Mouse (Mus musculus) Patski (cell line): ENCODE data around the gene Arhgef3. TPM values are rescaled to one million over a fixed set of nuclear protein-coding genes. Genes with fewer than 3 reads are reported as not detected.

Experiments used
- ATAC-seq: fragments of 100-300 bp; one replicate; pipeline ENCODE4 v1.8.0; 2021
- CTCF ChIA-PET: fragments of 350-600 bp; sonication (Branson Sonifier 250); formaldehyde crosslinking; loops from one replicate; lab custom pipeline; 2022; ENCODE audit warnings: inconsistent platforms; lab: Charles Lee
- POLR2A ChIA-PET: fragments of 350-600 bp; sonication (Branson Sonifier 250); formaldehyde crosslinking; loops from one replicate; lab custom pipeline; 2022; ENCODE audit warnings: antibody characterized with exemption, inconsistent platforms; lab: Charles Lee
- DNase-seq: peaks from one replicate; pipeline ENCODE4 v3.0.0-alpha.2; 2011; ENCODE audit warnings: low read depth, low spot score
- H3K27me3 ChIP-seq: fragments of 371-371 bp; one replicate; pipeline ENCODE4 v1.5.1; 2021
- CTCF ChIP-seq: fragments of 100-300 bp; IDR thresholded peaks from one replicate; pipeline ENCODE4 v1.5.1; 2021
- in situ Hi-C: fragments of 300-500 bp; cut with MboI; formaldehyde crosslinking; loops from 3 replicates; pipeline ENCODE4 v1.11.1; 2018; ENCODE audit warnings: low pct_unique_long_range_greater_than_20kb, mixed read lengths
- polyA plus RNA-seq: library from polyadenylated mRNA; unstranded; gene quantifications from one replicate; pipeline ENCODE4 v1.2.3, GENCODE M21; 2021

Gene Arhgef3
- polyA plus RNA-seq, 1 experiment from 2014 or later, result 3.4 TPM

DNA sequence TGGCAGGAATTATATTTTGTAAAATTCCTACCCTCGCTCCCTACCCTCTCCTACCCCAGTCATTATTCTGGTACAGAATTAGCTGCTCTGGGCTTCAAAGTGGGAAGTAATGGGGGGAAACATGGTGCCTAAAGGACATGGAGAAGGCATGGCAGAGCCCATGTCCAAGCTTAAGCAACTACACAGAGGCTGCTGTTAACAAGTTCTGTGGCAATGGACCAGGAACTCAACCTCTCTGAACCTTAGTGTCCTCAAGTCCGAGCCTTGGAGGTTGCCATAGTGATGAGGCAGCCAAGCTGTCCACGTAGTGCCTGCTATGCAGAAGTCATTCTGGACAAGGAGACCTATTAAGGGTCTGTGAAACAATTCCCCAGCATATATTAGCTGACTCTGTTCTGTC, 111.6 kb downstream of the Arhgef3 start:
- no peak for TF ChIP-seq CTCF
- ChIA-PET CTCF (no interaction called here), POLR2A (no interaction called here)
- DNase-seq, result no peak
- H3K27me3 ChIP-seq, result peaks cover 11% of the 10 kb centered on the region
- in situ Hi-C loops, result no loop called here
- no peak for ATAC-seq

DNA sequence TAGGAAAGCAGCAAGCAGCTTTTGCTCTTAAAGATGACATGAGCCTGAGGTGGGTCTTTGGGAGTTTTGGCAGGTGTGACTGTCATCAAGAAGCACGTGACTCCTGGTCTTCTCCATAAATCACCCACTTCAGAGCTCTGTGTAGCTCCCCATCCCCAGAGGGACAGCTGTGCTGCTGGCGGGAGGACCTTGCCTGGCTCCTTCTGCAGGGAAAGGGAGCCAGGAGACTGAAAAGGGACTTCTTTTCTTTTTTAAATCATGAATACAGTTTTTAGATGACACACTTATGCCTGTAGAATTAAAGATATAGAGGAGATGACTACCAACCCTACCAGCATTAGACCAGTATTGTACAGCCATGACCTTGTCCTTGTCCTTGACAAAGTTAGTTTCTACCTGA, 113.6 kb downstream of the Arhgef3 start:
- in situ Hi-C loops, result no loop called here
- ChIA-PET CTCF (no interaction called here), POLR2A (no interaction called here)
- DNase-seq (no peak), ATAC-seq (no peak)
- no peak for TF ChIP-seq CTCF
- peaks cover 6% of the 10 kb centered on the region for H3K27me3 ChIP-seq

DNA sequence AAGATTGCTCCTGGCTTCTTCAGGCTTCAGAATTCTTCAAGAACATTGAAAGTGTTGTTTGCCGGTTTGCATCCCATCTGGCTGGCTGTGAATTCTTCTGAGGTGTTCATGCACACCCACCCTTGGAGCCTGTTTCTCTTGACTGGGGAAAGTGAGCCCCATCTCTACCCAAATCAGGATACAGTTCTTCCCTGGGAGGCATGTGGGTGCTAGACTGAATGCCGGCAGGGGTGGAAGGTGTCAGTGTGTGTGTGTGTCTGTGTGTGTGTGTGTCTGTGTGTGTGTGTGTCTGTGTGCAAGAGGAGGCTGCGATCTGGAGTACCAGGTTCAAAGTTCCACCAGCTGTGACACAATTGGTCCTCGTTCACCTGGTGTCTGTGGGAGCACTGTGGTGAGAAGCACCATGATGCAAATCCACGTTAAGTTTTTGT, 114.3 kb downstream of the Arhgef3 start:
- ChIA-PET CTCF (no interaction called here), POLR2A (no interaction called here)
- in situ Hi-C loops, result no loop called here
- ATAC-seq (no peak), DNase-seq (no peak)
- peaks cover 3% of the 10 kb centered on the region for H3K27me3 ChIP-seq
- no peak for TF ChIP-seq CTCF

DNA sequence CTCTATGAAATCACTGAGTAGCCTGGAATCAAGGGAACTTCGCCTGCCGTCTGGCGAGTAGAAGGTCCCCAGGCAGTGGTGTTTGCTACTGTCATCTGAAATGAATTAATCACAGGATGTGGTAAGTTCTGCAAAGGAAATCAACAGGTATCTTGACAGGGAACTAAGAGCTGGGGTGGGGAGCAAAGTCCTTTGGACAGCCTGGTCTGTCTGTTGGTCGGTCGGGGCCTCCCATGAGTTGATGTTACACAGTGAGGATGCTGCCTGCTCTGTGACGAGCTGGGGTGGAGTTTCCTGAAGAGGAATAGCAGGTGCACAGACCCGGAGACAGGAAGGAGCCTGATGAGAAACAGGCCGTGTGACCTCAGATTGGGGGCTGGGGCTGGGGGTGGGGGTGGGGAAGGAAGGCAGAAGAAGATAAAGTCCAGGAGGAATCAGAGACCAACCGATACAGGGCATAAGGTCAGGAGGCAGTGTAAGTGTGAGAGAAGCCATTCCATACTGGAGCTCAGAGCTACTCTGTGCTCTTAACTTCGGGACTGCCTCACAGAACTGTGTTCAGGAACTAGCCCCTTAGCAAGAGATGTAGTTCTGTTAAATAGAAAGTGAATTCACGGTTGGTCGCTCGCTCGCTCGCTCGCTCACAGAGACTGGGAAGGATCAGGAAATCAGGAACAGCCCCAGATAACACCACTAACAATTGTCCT, 114.9 kb downstream of the Arhgef3 start:
- no peaks in the 10 kb centered on the region for H3K27me3 ChIP-seq
- in situ Hi-C loops, result no loop called here
- TF ChIP-seq CTCF, result no peak
- POLR2A ChIA-PET, result interaction anchor here (0.7 kb wide), 1 partner anchor 8 kb away, joined by 3 read pairs; no protein-coding TSS in a partner anchor
- CTCF ChIA-PET, result interaction anchor here (0.7 kb wide), 1 partner anchor 187 kb away, joined by 3 read pairs; no protein-coding TSS in a partner anchor
- DNase-seq, result no peak
- ATAC-seq, result no peak

DNA sequence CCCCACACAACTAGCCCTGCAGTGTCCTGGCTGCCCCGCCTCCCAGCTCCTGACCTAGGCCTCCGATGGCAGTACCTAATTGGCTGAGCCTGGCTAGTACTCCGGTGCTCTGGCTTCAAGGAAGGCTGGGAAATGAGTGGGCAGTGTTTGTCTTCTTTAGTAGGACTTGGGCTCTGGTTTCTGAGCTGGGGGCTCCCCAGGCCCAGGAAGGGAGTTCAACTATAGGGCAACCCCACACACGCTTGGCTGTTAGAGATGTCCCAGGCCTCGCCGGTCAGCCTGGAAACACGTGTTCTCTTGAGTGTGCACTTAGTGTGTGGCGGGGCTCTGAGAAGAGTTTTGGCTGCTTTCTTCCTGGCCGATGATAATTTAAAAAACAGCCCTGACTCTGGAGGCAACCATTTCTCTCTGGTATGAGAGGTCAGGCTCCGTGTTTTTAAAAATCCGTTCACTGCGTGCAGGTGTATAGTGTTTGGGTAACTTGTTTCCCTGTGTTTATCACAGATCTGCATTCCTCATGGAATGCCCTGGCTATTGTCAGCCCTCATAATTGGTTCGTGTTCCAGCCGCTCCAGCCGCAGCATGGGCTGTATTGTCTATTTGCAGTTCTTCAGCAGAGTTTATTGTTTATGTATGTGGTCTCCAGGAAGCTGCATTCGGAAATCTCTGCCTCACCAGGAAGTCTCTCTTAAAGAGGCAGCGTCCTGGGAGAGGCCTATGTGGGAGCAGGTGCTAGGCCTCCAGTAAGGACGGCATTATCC, 115.7 kb downstream of the Arhgef3 start:
- no peak for TF ChIP-seq CTCF
- CTCF ChIA-PET, result interaction anchor here (0.7 kb wide), 1 partner anchor 186 kb away, joined by 3 read pairs; no protein-coding TSS in a partner anchor
- no peaks in the 10 kb centered on the region for H3K27me3 ChIP-seq
- ATAC-seq (no peak), DNase-seq (no peak)
- in situ Hi-C loops, result no loop called here
- POLR2A ChIA-PET, result interaction anchor here (0.7 kb wide), 1 partner anchor 9 kb away, joined by 3 read pairs; no protein-coding TSS in a partner anchor

DNA sequence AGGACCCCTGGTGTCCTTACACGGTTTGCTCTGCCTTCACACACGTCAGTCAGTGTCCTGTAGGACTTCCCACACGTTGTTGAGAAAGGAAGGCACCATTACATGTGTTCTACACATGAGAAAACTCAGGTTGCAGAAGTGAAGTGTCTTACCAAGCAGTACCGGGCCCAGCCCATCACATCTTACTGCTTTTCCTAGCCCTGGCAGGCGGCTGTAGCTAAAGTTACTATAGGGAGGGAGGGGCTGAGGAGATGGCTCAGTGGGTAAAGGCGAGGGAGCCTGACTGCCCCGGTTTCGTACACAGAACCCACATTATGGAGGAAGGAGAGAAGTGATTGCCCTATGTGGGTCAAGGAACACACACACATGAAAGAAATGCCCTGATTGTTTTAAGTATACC, 116.8 kb downstream of the Arhgef3 start:
- POLR2A ChIA-PET, result no interaction called here
- DNase-seq, result no peak
- CTCF ChIA-PET, result no interaction called here
- in situ Hi-C loops, result no loop called here
- no peak for ATAC-seq
- TF ChIP-seq CTCF, result no peak
- no peaks in the 10 kb centered on the region for H3K27me3 ChIP-seq

DNA sequence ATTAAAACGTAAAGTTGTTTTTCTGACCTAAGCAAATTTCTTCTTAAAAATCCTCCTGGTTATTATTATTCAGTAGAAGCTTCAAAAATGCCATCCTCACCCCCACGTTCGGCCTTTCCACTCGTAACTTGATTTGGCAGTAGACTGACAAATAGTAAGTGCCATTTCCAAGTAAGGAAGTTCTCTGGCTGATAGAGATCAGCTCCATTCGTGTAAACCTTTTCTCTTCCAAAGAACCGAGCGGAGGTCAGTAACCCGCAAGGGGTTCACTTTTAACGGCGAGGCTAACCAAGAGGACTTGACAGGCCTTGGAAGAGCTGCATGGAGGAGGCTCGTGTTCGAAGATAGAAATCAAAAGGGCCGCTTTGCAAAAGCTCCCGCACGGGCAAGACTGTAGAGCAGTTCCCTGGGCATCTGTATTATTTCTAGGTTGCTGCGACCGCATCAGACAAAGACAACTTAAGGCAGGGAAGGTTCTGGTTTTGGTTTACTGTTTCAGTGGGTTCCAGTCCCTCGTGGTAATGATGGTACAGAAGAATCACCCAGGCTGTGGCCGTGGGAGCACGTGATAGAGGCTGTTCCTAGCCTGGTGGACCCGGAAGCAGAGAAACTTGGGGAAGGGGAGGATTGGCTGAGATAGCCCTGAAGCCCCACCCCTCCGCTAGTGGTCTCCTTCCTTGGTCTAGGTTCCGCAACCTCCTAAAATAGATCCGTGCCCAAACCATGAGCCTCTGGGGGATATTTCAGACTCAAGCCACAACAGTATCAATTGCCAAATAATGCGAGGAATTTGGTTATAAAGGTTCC, 117.5 kb downstream of the Arhgef3 start:
- H3K27me3 ChIP-seq, result no peaks in the 10 kb centered on the region
- CTCF ChIA-PET, result no interaction called here
- POLR2A ChIA-PET, result no interaction called here
- in situ Hi-C loops, result no loop called here
- DNase-seq (no peak), ATAC-seq (no peak)
- TF ChIP-seq CTCF, result no peak

DNA sequence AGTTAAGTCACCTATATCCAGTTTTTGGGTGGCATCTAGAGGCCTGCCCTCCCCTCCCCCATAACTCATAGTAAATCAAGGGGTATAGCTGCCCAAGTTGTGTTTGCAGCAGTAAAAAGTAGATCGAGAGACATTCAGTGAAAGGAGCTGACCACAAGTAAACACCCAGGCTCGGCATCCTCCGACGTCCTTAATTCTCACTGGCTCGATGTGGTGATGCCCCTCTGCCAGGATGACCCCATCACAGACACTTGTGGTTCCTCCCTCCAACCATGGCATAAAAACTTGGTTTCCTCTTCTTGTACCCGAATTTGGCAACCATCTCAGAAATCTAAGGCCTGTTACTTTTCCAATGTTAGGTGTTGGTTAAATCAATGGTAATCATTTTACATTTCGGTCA, 118.4 kb downstream of the Arhgef3 start:
- POLR2A ChIA-PET, result no interaction called here
- ATAC-seq, result no peak
- DNase-seq, result no peak
- CTCF ChIA-PET, result no interaction called here
- in situ Hi-C loops, result no loop called here
- H3K27me3 ChIP-seq, result no peaks in the 10 kb centered on the region
- TF ChIP-seq CTCF, result no peak

DNA sequence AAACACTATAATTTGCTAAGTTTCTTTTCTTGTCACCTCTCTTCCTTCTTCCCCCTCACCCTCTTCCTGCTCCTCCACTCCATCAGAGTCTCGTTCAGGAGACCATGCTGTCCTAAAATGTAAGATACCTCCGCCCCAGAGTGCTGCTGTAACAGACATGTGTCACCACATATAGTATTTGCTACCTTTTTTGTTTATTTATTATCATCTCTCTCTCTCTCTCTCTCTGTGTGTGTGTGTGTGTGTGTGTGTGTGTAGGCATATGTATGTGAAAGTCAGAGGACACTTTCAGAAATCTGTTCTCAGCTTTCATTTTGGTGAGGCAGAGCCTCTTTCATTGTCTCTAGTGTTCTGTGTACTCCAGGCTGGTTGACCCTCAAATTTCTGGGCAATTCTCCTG, 119.0 kb downstream of the Arhgef3 start:
- in situ Hi-C loops, result no loop called here
- H3K27me3 ChIP-seq, result no peaks in the 10 kb centered on the region
- CTCF ChIA-PET, result no interaction called here
- POLR2A ChIA-PET, result no interaction called here
- DNase-seq, result no peak
- no peak for ATAC-seq
- no peak for TF ChIP-seq CTCF

DNA sequence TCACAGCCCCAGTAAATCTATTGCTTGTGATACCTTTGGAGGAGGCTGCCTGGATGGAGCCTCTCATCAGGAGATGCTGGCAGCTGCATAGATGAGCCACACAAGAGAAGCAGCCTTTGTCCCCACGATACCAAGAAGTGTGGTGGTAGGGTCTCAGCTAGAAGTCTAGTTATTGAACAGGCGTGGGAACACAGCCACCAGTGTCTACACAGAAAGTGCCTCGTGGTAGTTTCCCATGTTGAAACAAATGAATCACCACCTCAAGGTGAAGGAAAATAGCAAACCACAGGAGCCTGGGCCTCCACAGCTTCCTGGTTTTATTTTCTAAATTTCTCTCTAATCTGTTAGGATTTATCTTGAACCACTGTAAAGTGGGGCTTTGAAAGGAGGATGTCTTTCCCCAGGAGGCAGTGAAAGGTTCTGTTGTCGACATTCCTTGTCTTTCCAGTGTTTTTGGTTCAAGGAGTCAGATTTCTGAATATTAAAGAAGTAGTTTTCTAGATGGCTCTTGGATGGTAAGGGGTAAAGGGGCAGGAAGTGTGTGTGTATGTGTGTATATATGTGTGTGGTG, 119.7 kb downstream of the Arhgef3 start:
- H3K27me3 ChIP-seq, result no peaks in the 10 kb centered on the region
- in situ Hi-C loops, result no loop called here
- DNase-seq, result peak; percentile 15
- ATAC-seq, result no peak
- CTCF ChIA-PET, result no interaction called here
- no peak for TF ChIP-seq CTCF
- POLR2A ChIA-PET, result no interaction called here
